Mouse (Mus musculus): ENCODE results near the gene Selenow.

Gene Selenow

DNA sequence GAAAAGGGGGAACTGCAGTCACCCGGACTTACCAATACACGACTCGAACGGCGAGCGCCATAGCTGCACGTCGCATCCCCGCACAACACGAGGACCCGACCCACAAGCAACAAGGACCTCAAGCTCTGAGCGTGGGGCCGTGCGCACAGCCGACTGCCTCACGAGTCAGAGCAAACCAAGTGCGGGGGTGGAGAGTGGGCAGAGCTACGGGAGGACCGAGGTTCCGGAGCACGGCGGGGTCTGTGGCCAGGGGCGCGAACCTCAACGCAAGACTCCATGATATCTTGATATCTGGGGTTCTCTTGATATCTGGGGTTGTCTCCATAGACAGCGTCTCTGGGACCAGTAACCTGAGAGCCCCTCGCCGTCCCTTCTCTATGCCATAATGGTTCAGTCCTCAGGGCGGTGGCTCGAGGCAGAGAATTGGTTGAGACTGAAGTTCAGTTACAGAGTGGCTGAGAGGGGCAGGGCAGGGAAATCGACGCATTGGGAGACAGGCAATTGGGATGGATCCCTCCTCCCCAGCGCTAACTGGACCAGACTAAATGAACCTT is at the start of gene Selenow:
Gene Selenow, minus strand, starts transcription at position 183 of the 554 bp plus-strand sequence.
- peak; percentile 93 for DNase-seq

DNA sequence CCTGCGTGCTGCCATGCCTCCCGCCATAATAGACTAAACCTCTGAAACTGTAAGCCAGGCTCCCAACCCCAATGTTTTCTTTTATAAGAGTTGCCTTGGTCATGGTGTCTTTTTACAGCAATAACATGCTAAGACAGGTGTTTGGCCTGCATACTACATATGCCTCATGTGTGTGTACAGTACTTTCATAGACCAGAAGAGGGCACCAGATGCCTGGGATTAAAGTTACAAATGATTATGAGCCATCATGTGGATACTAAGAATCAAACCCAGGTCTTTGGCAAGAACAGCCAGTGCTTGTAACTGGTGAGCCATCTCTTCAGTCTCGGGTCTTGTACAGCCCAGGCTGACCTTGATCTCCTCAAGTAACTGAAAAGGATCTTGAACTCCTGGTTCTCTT is 47.5 kb upstream of the Selenow start:
- DNase-seq = no peak

DNA sequence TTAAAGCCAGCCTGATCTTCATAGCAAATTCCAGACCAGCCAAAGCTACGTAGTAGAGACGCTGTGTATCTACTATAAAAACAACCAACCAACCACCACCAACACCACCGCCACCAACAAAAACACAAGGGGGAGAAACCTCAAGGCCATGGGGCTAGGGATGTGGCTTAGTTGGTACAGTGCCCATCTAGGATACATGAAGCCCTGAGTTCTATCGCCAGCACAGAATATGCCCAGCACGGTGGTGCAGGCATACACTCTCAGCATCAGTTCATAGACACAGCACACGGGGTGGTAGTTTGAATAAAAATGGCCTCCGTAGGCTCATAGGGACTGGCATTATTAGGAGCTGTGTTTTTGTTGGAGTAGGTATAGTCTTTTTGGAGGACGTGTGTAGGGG is 46.1 kb upstream of the Selenow start:
- DNase-seq = no peak

DNA sequence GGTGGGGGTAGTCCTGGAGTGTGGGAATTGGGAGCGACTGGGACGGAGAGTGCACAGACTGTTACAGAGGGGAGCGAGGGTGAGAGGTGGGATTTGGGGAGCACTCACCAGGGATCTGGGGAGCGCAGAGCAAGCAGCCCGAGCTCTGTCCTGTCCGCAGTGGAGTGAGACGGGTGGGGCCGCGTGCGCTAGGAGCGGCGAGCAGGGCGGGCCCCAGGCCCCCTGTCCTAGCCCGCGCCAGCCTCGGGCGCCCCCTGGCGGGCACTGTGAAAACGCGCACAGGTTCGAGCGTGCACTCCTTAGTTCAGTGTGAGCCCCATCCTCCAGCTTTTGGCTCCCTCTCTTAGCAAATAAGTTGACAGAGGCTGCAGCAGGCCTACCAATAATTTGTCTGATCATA is 45.1 kb upstream of the Selenow start, which contains the start of gene Ehd2:
Gene Ehd2, minus strand, starts transcription at position 256 of the 400 bp plus-strand sequence.
- DNase-seq = peak; percentile 66

GRCm38 (mm10) chr7:15966489-15966888 is 44.3 kb upstream of the Selenow start:
- no peak for DNase-seq

DNA sequence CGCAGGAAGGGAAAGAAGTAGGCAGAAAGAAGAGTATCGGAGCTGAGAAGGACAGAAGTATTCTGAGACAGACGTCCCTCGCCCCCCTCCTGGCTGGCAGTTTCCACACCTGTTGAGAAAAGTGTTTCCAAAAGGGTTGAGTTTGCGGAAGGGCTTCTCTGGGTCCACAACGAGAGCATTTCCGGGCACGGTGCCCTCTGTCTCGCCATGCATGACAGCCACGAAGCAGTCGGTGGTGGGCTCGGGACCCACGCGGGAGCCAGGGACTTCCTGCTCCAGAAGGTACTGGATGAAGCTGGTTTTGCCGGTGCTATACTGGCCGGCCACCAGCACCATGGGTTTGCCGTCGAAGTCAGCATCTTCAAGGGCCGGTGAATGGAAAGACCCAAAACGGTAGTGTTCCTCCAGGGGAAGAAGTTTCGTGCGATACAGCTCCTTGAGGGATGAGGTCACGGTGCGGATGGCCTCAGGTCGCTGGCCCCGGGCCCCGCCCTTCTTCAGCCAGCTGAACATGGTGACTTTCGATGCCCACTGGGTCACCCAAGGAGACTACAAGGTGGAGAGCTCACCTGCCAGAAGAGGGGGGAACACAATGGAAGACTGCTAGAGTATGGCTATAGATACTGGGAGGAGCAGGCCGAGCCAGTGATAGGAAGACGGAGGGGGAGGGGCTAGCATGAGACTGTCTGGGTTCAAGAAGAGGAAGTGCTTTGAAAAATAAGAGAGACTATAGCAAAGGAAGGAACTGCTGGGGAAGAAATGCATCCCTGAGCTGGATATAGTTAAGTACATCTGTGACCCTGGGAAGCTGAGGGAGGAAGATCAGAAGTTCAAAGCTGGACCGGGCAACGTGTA is 41.8 kb upstream of the Selenow start:
- no peak for DNase-seq

- DNase-seq = no peak
These were observed 40.4 kb upstream of the Selenow start for GRCm38 (mm10) chr7:15962311-15963288.

GRCm38 (mm10) chr7:15961798-15962197 is 39.6 kb upstream of the Selenow start:
- DNase-seq = no peak

- DNase-seq = no peak
These were observed 39.0 kb upstream of the Selenow start for GRCm38 (mm10) chr7:15961239-15961638.

- DNase-seq = no peak
These were observed 38.5 kb upstream of the Selenow start for GRCm38 (mm10) chr7:15960691-15961090.

GRCm38 (mm10) chr7:15956143-15956542 is 33.9 kb upstream of the Selenow start:
- DNase-seq = no peak

DNA sequence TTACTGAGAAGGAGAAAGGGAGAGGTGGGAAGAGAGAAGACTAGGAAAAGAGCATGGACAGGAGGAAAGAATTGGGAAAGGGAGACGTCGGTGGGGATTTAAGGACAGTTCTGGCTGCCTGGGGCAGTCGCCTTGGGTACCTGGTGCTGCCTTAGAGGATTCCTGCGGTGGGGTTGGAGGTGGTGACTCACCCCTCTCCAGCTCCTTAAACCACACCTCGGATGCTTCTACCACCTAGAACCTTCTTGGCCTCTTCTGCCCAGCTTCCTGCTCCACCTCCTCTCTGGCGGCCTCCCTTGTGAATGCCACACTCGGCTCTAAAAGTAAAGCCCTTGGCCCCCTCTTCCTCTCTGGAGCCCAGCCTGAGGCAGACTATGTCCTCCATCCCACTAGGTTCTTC is 33.3 kb upstream of the Selenow start:
- no peak for DNase-seq

DNA sequence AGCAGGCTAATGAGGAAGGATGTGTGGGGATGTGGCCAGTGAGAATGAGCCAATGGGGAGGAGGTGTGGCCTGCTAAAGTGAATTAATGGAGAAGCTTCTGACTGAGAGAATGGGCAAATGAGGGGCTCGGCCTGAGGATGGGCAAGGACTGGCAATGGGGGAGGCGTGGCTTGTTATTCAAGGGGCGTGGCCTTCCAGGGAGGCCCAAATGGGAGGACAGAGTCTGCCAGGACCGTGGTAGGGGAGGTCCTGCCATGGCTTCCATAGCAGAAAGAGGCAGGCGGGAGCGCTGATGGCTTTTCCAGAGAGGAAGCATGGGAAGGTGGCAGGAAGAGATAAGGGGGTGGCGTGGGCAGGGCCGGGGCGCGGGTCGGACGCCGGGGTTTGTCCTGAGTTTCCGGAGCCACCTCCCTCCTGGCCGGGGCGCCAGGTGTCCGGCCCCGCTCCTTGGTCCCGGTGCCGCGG is 32.8 kb upstream of the Selenow start:
- DNase-seq = no peak

DNA sequence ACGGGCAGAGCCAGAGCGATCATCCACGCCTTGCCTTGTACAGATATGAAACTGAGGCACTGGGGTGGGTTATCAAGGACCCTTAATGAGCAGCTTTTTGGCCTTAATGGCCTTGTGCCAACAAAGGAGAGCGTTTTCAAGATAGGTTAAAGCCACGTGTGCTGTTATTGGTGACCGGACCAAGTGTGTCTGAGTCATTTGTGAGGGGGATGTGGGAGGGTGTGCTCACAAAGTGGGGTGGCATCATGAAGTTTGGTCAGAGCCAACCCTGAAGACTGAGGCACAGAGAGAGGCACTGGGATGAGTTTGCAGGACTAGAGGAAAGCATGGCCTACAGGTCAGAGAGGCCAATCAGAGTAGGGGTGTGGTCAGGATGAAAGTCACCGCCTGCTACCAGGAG is 32.2 kb upstream of the Selenow start:
- no peak for DNase-seq

GRCm38 (mm10) chr7:15953307-15954074 is 31.3 kb upstream of the Selenow start:
- DNase-seq = no peak

- DNase-seq = no peak
These were observed 30.2 kb upstream of the Selenow start for GRCm38 (mm10) chr7:15952416-15952815.

GRCm38 (mm10) chr7:15950008-15950407 is 27.8 kb upstream of the Selenow start:
- DNase-seq = no peak

DNA sequence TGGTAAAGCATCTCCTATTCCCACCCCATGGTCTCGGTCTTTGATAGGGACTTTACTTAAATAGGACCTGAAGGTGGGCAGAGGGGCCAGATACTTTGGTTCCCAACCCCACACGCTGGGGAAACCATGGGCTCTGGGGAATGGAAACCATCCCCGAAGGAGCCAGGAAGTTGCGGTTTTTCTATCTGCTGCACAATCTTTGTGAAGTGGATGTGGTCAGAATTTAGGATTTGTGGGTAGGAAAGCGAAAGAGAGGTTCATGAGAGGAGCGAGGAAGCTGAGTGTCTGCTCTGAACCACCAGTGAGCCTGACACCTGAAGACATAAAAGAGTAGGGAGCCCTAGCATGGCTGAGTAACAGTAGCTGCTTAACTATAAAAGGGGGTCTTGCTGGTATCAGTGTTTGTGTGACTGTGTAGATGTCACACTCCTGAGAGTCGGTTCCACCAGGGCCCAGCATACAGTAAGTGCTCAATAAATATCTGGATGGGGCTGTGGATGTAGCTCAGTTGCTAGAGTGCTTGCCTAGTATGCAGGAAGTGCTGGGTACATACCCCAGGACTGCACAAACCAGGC is 27.1 kb upstream of the Selenow start:
- no peak for DNase-seq

- peak; percentile 81 for DNase-seq
These were observed 26.3 kb upstream of the Selenow start for GRCm38 (mm10) chr7:15948381-15948941.

DNA sequence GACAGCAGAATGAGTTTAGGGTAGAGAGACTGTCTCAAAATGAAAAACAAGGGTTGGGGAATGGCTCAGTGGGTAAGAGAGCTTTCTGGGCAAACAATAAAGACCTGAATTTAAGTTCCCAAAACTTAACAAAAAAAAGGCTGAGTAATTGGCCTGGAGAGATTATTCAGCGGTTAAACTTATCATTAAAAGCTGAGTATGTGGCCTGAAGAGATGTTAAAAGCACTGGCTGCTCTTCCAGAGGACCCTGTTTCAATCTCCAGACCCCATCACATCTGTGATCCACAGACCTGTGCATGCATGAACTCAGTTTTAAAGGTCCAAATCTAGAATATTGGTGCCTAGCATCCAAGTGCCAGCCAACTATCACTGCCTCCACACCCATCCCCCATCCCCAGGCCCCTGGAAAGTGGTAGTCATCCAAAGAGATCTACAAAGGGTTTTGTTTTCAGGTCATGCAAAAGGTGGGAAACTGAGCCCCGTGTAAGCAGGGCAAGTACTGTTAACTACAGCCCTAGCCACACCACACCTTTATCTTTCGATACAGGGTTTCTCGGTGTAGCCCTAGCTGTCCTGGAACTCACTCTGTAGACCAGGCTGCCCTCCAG is 25.6 kb upstream of the Selenow start:
- no peak for DNase-seq
